Comparison of ENCODE assay signal across 7 mouse cellular contexts in genomic region chr9:108196920-108197677, GRCm38 (mm10). TPM values are rescaled to one million over a fixed set of nuclear protein-coding genes. Genes with fewer than 3 reads are reported as not detected.
A peak's percentile ranks its signal among the peaks of the same experiment; 100 is the strongest.
DNase-seq lines count a peak whose midpoint lies in the region; ATAC-seq lines count a peak whose summit lies in the region.

No protein-coding gene starts in this region.

- H3K4me2 ChIP-seq in heart, embryonic 16.5 days (ENCODE audit: low read depth, low read length): peak overlapping the region; percentile 37
- H3K4me2 ChIP-seq in limb, embryonic 13.5 days (replicated peaks): peak overlapping the region; percentile 54

- peak; percentile 30 for DNase-seq in ovary, adult 18-20 months (ENCODE audit: low spot score)
- no peak for DNase-seq in ovary, postnatal 10 days (ENCODE audit: low spot score)
- peak; percentile 73 for DNase-seq in testis, postnatal 10 days (ENCODE audit: low spot score)
- no peak for DNase-seq in natural killer cell, adult 2 months (ENCODE audit: low spot score in 2 of 2)

- H3K36me3 ChIP-seq in heart, embryonic 16.5 days (ENCODE audit: control insufficient read depth, insufficient read depth): no peaks in the 10 kb centered on the region
- no peaks in the 10 kb centered on the region for H3K36me3 ChIP-seq in limb, embryonic 13.5 days

- peak overlapping the region; percentile 6; the same call in 1 of the 2 replicates for H3K4me3 ChIP-seq in heart, embryonic 16.5 days (ENCODE audit: low read length)
- H3K4me3 ChIP-seq in limb, embryonic 13.5 days: peak overlapping the region; percentile 26

- ATAC-seq in heart, embryonic 16.5 days (replicated peaks; ENCODE audit: extremely low read depth, insufficient read depth, low FRiP score): no peak
- ATAC-seq in limb, embryonic 13.5 days (ENCODE audit: low FRiP score, low read depth): peak; percentile 74; the same call in 1 of the 2 replicates
- ATAC-seq in granulocyte monocyte progenitor cell, adult 5-6 weeks (replicated peaks; ENCODE audit: poor library complexity, severe bottlenecking): no peak

- no peak overlapping the region for H3K9ac ChIP-seq in heart, embryonic 16.5 days (ENCODE audit: low read length)
- H3K9ac ChIP-seq in limb, embryonic 13.5 days: peak overlapping the region; percentile 19

- no peaks in the 10 kb centered on the region for H3K9me3 ChIP-seq in heart, embryonic 16.5 days (replicated peaks; ENCODE audit: control insufficient read depth, low read length)
- no peaks in the 10 kb centered on the region for H3K9me3 ChIP-seq in limb, embryonic 13.5 days

- peaks cover 11% of the 10 kb centered on the region for H3K4me1 ChIP-seq in heart, embryonic 16.5 days (ENCODE audit: control insufficient read depth, insufficient read depth, low read length)
- H3K4me1 ChIP-seq in limb, embryonic 13.5 days: peaks cover 25% of the 10 kb centered on the region

- WGBS in heart, embryonic 16.5 days: 35% methylated on average over 24 of the region's 24 CpGs
- 19% methylated on average over 24 of the region's 24 CpGs for WGBS in limb, embryonic 13.5 days

- H3K27ac ChIP-seq in heart, embryonic 16.5 days (ENCODE audit: low read length): no peak overlapping the region
- no peak overlapping the region for H3K27ac ChIP-seq in limb, embryonic 13.5 days

- 0 out of 2 replicates have a peak, but pooled peaks cover 3% of the 10 kb centered on the region for H3K27me3 ChIP-seq in heart, embryonic 16.5 days (ENCODE audit: control insufficient read depth, insufficient read depth, low read length)
- no peaks in the 10 kb centered on the region for H3K27me3 ChIP-seq in limb, embryonic 13.5 days

RNA-seq across cellular contexts. Expression of gene Bsn, which starts 6.9 kb away (rescaled TPM):
- 0.34 and 0.81 TPM in 2 replicates for polyA plus RNA-seq in heart, embryonic 16.5 days (2015; fragmentation: Nextera tagmentation; extraction: Ambion mirVana)
- polyA plus RNA-seq in limb, embryonic 13.5 days (2015; fragmentation: Nextera tagmentation; extraction: Ambion mirVana): 0.88 and 0.89 TPM in 2 replicates
- total RNA-seq in granulocyte monocyte progenitor cell, adult 5-6 weeks (2014; fragmentation: Nextera tagmentation): 6.2 and 9.0 TPM in 2 replicates
- total RNA-seq in granulocyte monocyte progenitor cell, adult 5-6 weeks (2017): 3.2 and 3.7 TPM in 2 replicates

Comparison
In these comparisons a context has a peak if more than half of its experiments do, and no peak if none do; other contexts are left out.
1. DNase-seq: peak in ovary, adult 18-20 months (single experiment) and testis, postnatal 10 days (single experiment); none in ovary, postnatal 10 days (single experiment) and natural killer cell, adult 2 months (0 of 2).